Mouse (Mus musculus): ENCODE data around the gene Tbcd. TPM values are rescaled to one million over a fixed set of nuclear protein-coding genes. Genes with fewer than 3 reads are reported as not detected.

Tbcd gene
- polyA plus RNA-seq (2012; rRNA removed), result 80.9 and 84.6 TPM in 2 replicates

GRCm38 (mm10) chr11:121451753-121452635 is at the start of gene Tbcd:
Gene Tbcd, plus strand, starts transcription at chr11:121451949.
- DNase-seq (ENCODE audit: low read depth), result peak; percentile 98
- TF ChIP-seq CTCF (IDR thresholded peaks at IDR 0.05; ENCODE audit: borderline replicate concordance, extremely low read depth, insufficient read depth, insufficient read length), result 0 out of 2 replicates have a peak, but pooled peaks have one; percentile 13
- TF ChIP-seq POLR2A (IDR thresholded peaks at IDR 0.05; ENCODE audit: borderline replicate concordance, extremely low read depth, insufficient read depth, insufficient read length, poor library complexity, severe bottlenecking), result no peak

DNA sequence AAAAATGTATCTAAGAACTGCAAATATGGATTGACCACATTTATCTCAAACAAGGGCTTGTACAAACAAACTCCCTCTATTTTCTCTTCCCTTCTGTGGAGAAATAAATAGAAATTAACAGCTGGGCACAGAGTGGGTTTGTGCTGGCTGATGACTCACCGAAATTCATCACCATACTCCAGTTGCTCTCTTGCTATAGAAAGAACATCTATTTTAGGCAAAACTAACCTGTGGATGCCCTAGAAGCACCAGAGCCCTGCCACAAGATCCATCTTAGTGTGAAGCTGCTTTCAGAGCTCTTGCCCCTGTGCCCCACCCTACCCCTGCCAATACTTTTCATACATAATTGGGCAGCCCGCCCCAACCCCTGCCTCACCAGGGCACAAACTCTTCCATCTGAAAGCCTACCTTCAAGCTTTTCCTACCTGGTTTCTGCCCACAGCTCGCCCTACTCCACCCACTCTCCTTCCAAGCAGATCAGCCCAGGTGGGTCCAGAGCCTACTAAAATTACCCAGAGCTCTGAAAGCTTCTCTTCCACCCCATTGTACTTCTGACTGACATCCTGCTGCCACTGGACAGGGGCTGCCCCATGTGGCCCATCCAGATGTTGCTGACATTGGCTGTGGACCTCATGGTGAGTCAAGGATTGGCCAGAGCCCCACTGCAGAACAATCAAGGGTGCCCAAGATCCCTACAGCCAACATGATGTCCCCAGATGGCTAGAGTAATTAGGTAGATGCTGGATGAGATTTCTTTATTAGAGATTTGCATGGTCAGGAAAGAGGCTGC is 44.2 kb upstream of the Tbcd start:
- TF ChIP-seq POLR2A (IDR thresholded peaks at IDR 0.05; ENCODE audit: borderline replicate concordance, extremely low read depth, insufficient read depth, insufficient read length, poor library complexity, severe bottlenecking), result no peak
- no peak for TF ChIP-seq CTCF (IDR thresholded peaks at IDR 0.05; ENCODE audit: borderline replicate concordance, extremely low read depth, insufficient read depth, insufficient read length)
- no peak for DNase-seq (ENCODE audit: low read depth)

DNA sequence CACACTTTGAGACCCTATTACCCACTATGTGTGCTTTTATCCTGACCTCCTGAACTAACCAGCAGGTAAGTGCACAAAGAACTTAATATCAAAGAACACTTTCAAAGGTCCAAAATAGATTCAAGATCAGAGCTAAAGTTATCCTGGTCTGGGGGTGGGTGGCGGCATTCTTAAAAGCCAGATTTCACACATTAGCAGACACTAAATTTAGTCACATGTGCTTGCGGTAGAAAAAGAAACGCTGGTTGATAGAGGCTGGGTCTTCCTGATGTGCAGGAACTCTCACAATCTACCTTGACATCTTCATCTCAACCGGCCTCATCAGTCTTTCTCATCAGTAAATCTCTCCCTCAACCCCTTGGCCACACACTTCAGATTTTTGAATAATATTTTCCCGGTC is 37.0 kb upstream of the Tbcd start:
- no peak for TF ChIP-seq POLR2A (IDR thresholded peaks at IDR 0.05; ENCODE audit: borderline replicate concordance, extremely low read depth, insufficient read depth, insufficient read length, poor library complexity, severe bottlenecking)
- TF ChIP-seq CTCF (IDR thresholded peaks at IDR 0.05; ENCODE audit: borderline replicate concordance, extremely low read depth, insufficient read depth, insufficient read length), result no peak

DNA sequence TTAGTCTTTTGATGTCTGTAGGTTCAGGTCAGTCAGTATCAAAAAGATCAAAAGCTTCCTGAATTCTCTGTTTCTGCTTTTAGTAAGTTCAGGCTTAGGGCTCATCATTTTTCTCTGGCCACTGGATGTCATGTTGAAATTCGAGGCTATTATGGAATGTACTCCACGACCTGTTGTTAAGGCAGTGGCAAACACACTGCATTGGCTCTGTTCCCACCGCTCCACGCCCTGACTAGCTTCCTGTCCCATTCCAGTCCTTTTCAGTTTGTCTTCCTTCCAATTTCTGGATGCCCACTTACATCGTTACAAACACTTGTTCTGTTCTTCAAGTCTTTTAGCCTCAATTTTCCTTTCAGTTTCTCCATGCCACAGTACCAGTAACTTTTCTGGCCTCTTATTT is 36.4 kb upstream of the Tbcd start:
- TF ChIP-seq POLR2A (IDR thresholded peaks at IDR 0.05; ENCODE audit: borderline replicate concordance, extremely low read depth, insufficient read depth, insufficient read length, poor library complexity, severe bottlenecking) (no peak), CTCF (IDR thresholded peaks at IDR 0.05; ENCODE audit: borderline replicate concordance, extremely low read depth, insufficient read depth, insufficient read length) (no peak)
- no peak for DNase-seq (ENCODE audit: low read depth)

More for the DNA sequence above, 37.0 kb upstream of the Tbcd start:
- DNase-seq (ENCODE audit: low read depth), result no peak

GRCm38 (mm10) chr11:121417971-121418370 is 33.8 kb upstream of the Tbcd start:
- no peak for TF ChIP-seq CTCF (IDR thresholded peaks at IDR 0.05; ENCODE audit: borderline replicate concordance, extremely low read depth, insufficient read depth, insufficient read length)
- TF ChIP-seq POLR2A (IDR thresholded peaks at IDR 0.05; ENCODE audit: borderline replicate concordance, extremely low read depth, insufficient read depth, insufficient read length, poor library complexity, severe bottlenecking), result no peak
- no peak for DNase-seq (ENCODE audit: low read depth)

- TF ChIP-seq CTCF (IDR thresholded peaks at IDR 0.05; ENCODE audit: borderline replicate concordance, extremely low read depth, insufficient read depth, insufficient read length) (no peak), POLR2A (IDR thresholded peaks at IDR 0.05; ENCODE audit: borderline replicate concordance, extremely low read depth, insufficient read depth, insufficient read length, poor library complexity, severe bottlenecking) (no peak)
Observed at GRCm38 (mm10) chr11:121418932-121419331, 32.8 kb upstream of the Tbcd start.

DNA sequence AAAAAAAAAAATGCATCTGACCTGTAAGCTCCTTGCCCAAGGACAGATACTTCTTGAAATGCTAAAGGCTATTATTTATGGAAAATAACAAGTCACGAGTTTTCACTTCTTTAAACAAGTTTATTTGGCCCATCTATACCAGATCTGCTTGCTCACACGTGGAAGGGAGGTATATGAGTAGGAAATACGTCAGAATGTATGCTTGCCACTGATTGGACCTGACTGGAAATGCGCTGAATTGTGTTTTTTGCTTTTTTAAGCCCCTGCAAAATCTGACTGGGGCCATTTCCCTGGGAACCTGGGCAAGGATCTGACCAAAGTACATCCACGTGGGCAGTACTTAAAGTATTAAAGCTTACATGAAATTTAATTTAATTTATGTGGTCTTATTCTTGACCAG is 31.4 kb upstream of the Tbcd start:
- no peak for DNase-seq (ENCODE audit: low read depth)
- no peak for TF ChIP-seq POLR2A (IDR thresholded peaks at IDR 0.05; ENCODE audit: borderline replicate concordance, extremely low read depth, insufficient read depth, insufficient read length, poor library complexity, severe bottlenecking)
- no peak for TF ChIP-seq CTCF (IDR thresholded peaks at IDR 0.05; ENCODE audit: borderline replicate concordance, extremely low read depth, insufficient read depth, insufficient read length)

More at GRCm38 (mm10) chr11:121418932-121419331, 32.8 kb upstream of the Tbcd start:
- no peak for DNase-seq (ENCODE audit: low read depth)

DNA sequence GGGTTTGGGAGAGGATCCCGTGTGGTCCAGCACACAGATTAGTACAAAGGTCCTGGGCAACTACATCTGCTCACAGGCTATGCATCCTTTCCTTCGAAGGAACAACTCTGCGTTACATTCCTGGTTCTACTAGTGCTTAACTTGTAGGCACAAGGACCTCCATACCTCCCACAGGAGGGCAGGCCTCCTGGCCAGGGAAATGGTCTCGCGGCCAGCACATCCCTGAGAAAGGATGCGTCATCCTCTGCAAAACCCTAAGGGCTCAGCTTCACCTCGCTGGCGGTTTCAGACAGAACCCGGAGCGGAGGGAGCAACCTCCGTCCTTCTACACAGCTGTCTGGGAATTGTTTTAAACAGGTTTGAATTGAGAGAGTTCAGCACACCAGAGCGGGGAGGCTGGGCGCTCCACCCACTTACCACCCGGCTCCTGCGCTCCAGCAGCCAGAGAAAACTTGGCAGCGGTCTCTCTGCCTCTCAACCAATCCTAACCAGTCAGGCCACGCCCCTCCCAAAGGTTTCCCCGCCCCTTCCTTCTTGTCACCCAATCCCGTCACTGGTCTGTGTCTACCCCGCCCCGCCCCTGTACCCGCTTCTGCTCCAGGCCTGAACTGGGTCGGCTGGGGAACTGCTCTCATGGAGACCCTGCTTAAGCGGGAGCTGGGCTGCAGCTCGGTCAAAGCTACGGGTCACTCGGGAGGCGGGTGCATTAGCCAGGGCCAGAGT is 30.8 kb upstream of the Tbcd start, which contains the start of gene Fn3krp:
Gene Fn3krp (plus strand): TSS at position 572 of the 723 bp plus-strand sequence.
- peak; percentile 99 for DNase-seq (ENCODE audit: low read depth)
- TF ChIP-seq CTCF (IDR thresholded peaks at IDR 0.05; ENCODE audit: borderline replicate concordance, extremely low read depth, insufficient read depth, insufficient read length), result no peak
- peak; percentile 42; the same call in 1 of the 2 replicates for TF ChIP-seq POLR2A (IDR thresholded peaks at IDR 0.05; ENCODE audit: borderline replicate concordance, extremely low read depth, insufficient read depth, insufficient read length, poor library complexity, severe bottlenecking)

DNA sequence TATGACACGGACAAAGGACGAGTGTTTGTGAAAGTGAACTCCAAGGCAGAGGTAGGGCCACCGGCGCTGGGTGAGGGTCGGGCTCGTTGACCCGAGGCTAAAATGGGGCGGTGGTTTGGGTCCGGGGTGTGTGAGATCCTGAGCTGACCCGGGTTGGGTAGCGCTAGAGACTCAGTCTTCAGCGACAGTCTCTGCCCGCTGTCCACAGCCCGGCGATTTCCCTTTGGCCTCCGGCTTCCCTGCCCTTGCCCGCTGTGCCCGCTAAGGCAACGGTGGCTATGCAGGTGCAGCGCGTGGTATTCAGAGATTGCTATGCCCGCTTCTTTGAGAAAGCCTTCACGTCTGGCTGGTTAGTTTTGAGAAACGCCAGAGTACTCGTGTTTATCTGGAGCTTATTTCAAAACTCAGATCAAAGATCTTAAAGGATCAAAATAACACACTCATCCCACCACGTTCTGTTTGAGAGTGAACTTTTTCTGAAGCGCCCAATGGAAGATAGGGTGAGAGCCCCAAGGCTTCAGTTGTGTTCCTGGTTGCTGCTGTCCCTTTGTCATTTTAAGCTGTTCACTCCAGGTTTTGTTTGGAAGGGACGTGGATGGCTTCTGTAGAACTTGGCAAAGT is 30.1 kb upstream of the Tbcd start:
- TF ChIP-seq CTCF (IDR thresholded peaks at IDR 0.05; ENCODE audit: borderline replicate concordance, extremely low read depth, insufficient read depth, insufficient read length) (no peak), POLR2A (IDR thresholded peaks at IDR 0.05; ENCODE audit: borderline replicate concordance, extremely low read depth, insufficient read depth, insufficient read length, poor library complexity, severe bottlenecking) (no peak)
- no peak for DNase-seq (ENCODE audit: low read depth)

- DNase-seq (ENCODE audit: low read depth), result no peak
- TF ChIP-seq CTCF (IDR thresholded peaks at IDR 0.05; ENCODE audit: borderline replicate concordance, extremely low read depth, insufficient read depth, insufficient read length), result no peak
- TF ChIP-seq POLR2A (IDR thresholded peaks at IDR 0.05; ENCODE audit: borderline replicate concordance, extremely low read depth, insufficient read depth, insufficient read length, poor library complexity, severe bottlenecking), result no peak
Observed at GRCm38 (mm10) chr11:121433397-121433796, 18.4 kb upstream of the Tbcd start.

Measured in brain, embryonic 14.5 days (tissue).